ENCODE assay signal across 21 mouse cellular contexts in the genomic region with DNA sequence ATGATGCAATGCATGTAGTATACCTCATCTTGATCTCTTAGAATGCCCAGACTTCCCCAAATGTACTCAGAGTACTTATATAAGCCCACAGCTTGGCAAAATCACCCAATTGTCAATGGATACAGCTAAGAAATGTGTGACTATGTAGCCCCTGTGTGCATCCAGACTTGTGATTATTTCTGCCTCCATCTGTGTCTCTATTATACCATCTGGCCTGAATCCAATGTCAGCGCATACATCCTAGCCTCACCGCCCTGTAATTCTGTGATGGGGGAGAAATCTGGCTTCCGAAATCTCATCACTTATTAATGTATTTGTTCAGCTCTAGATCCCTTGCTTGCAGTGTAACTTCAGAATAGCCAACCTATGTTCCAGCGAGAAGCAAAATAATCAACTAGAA. TPM values are rescaled to one million over a fixed set of nuclear protein-coding genes. Genes with fewer than 3 reads are reported as not detected.
"Had no signal": no experiment of that assay in that cellular context is flagged by ENCODE, and none has a peak within 500 bp of the region (broad histone marks: within the 10 kb centered on the region; RNA-seq: fewer than 3 reads in every experiment).

No protein-coding gene starts in this region.

- H3K9ac ChIP-seq: liver, postnatal 0 days; lung, embryonic 15.5 days; midbrain, embryonic 13.5 days; neural tube, embryonic 13.5 days; neural tube, embryonic 15.5 days had no signal

- H3K4me3 ChIP-seq: lung, embryonic 15.5 days; midbrain, embryonic 10.5 days; midbrain, embryonic 13.5 days; myocyte; neural tube, embryonic 13.5 days; neural tube, embryonic 15.5 days had no signal

- ATAC-seq: liver, postnatal 0 days; midbrain, embryonic 13.5 days; midbrain, embryonic 16.5 days had no signal

- H3K9me3 ChIP-seq: lung, embryonic 15.5 days; midbrain, embryonic 10.5 days; midbrain, embryonic 13.5 days; neural tube, embryonic 13.5 days; neural tube, embryonic 15.5 days had no signal

- H3K4me2 ChIP-seq: lung, embryonic 15.5 days; midbrain, embryonic 13.5 days; neural tube, embryonic 13.5 days; neural tube, embryonic 15.5 days had no signal

- H3K4me1 ChIP-seq: lung, embryonic 15.5 days; midbrain, embryonic 10.5 days; midbrain, embryonic 13.5 days; neural tube, embryonic 13.5 days; neural tube, embryonic 15.5 days had no signal

- H3K27ac ChIP-seq: lung, embryonic 15.5 days; midbrain, embryonic 10.5 days; midbrain, embryonic 13.5 days; neural tube, embryonic 13.5 days; neural tube, embryonic 15.5 days had no signal

- H3K27me3 ChIP-seq: lung, embryonic 15.5 days; midbrain, embryonic 13.5 days; neural tube, embryonic 13.5 days; neural tube, embryonic 15.5 days had no signal

- DNase-seq: liver, postnatal 0 days; lung, adult 2 months; lung, postnatal 10 days; lung, postnatal 4 days; retina, postnatal 1 day; right cerebral cortex, adult 18-20 months; right cerebral cortex, postnatal 25 days; right cerebral cortex, postnatal 4 days; spleen, adult 18-20 months; thymus, adult 18-20 months; thymus, postnatal 14 days; thymus, postnatal 36 days had no signal

- H3K36me3 ChIP-seq: lung, embryonic 15.5 days; midbrain, embryonic 10.5 days; midbrain, embryonic 13.5 days; neural tube, embryonic 13.5 days; neural tube, embryonic 15.5 days had no signal

RNA-seq across cellular contexts. Expression of a gene that starts 50.9 kb away (rescaled TPM):
- total RNA-seq: megakaryocyte, adult 5-6 weeks; megakaryocyte-erythroid progenitor cell, adult 5-6 weeks had no signal
